Mouse (Mus musculus): ENCODE data around the gene Gm20721. TPM values are rescaled to one million over a fixed set of nuclear protein-coding genes. Genes with fewer than 3 reads are reported as not detected.

Gm20721 gene
- polyA plus RNA-seq, 1 experiment from 2014 or later, result 11.4 TPM

DNA sequence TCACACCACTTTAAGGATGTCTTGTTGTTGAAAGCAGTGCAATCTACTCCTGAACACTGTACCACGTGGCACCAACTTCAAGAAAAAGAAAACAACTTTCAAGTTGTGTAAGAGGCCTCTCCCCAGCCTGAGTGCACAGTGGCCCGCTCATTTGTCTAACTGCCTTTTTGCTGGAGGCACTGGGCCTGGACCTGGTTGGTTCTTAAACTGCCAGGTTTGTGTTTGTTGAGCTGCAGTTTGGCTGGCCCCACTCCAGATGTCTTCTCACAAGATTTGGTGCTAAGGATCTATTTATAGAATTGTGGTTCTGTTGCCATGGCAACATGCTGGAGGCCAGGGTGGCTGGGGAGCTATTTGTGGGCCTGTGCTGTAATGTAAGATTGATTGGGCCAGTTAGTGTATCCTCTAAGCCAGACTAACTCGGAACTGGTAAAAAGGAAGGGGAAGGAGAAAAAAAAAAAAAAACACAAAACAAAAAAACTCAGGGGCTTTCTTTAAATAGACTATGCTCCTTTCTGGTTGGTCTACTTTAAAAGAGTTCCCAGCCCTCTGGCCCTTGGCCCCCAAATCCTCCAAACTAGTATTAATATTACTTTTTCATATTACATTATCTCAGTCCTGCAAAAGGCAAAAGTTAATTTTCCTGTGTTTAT is 2.4 kb downstream of the Gm20721 start:
- H3K9ac ChIP-seq (replicated peaks; ENCODE audit: low read depth, low read length), result no peak overlapping the region
- peaks cover 28% of the 10 kb centered on the region for H3K4me1 ChIP-seq (replicated peaks; ENCODE audit: control insufficient read depth, insufficient read depth, low read length)
- H3K27ac ChIP-seq (ENCODE audit: low read length), result peak overlapping the region; percentile 51
- peaks cover 24% of the 10 kb centered on the region for H3K36me3 ChIP-seq (ENCODE audit: control insufficient read depth, insufficient read depth)
- peak; percentile 82 for ATAC-seq
- H3K4me2 ChIP-seq (ENCODE audit: low read length), result peak overlapping the region; percentile 4
- H3K27me3 ChIP-seq (replicated peaks; ENCODE audit: control insufficient read depth, insufficient read depth, low read length), result no peaks in the 10 kb centered on the region
- H3K9me3 ChIP-seq (ENCODE audit: control insufficient read depth, low read length), result no peaks in the 10 kb centered on the region
- WGBS, result 6% methylated on average over 3 of the region's 3 CpGs
- no peak overlapping the region for H3K4me3 ChIP-seq (replicated peaks; ENCODE audit: low read length)

DNA sequence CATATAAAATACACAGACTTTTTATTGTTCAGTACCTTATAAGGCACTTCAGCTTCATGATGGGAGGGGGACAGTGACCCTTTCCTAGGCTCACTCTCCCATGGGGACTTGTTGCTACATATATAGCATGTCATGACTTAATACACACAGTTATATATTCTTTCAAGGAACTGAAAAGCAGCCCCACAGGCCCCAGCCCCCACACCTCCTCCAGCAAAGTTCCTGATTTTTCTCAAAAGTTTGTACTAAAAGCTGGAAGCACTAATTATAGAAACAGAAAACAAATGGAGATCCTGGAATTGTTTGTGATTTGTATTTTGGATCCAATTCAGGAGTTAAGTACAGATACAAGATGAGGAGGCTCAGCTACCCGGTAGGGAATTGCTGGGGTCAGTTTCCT is 2.9 kb downstream of the Gm20721 start:
- ATAC-seq, result no peak
- Histone ChIP-seq H3K9me3 (ENCODE audit: control insufficient read depth, low read length) (no peaks in the 10 kb centered on the region), H3K27me3 (replicated peaks; ENCODE audit: control insufficient read depth, insufficient read depth, low read length) (no peaks in the 10 kb centered on the region), H3K4me2 (ENCODE audit: low read length) (peak overlapping the region; percentile 4; the same call in 1 of the 2 replicates), H3K36me3 (ENCODE audit: control insufficient read depth, insufficient read depth) (peaks cover 24% of the 10 kb centered on the region), H3K4me3 (replicated peaks; ENCODE audit: low read length) (no peak overlapping the region), H3K4me1 (replicated peaks; ENCODE audit: control insufficient read depth, insufficient read depth, low read length) (peaks cover 31% of the 10 kb centered on the region), H3K27ac (ENCODE audit: low read length) (peak overlapping the region; percentile 51), H3K9ac (replicated peaks; ENCODE audit: low read depth, low read length) (no peak overlapping the region)
- 27% methylated on average over 1 of the region's 1 CpGs for WGBS

DNA sequence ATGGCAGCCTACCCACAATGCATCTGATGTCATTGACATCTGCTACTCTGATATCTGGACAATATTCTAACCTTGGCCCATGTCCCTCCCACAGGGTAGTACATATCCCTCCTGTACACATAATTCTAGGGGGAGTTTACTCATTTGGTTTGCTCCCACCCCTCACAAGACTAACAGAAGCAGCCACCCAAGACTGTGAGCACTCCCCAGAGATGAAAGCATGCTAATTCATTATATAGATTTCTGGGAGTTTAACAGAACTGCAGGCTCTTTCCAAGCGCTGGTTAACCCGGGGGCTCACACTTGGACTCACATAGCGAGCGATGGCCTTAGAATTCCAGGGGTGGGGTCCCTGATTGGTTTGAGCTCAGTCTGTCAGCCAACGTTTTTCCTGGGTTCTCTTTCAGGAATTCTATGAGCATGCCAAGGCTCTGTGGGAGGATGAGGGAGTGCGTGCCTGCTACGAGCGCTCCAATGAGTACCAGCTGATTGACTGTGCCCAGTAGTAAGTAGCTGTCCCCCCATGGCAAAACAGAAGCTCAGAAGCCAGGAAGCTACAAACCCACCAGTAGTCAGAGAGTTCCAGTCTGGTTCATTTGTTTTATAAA is 3.6 kb downstream of the Gm20721 start:
- Histone ChIP-seq H3K27me3 (replicated peaks; ENCODE audit: control insufficient read depth, insufficient read depth, low read length) (no peaks in the 10 kb centered on the region), H3K9ac (replicated peaks; ENCODE audit: low read depth, low read length) (no peak overlapping the region), H3K4me3 (replicated peaks; ENCODE audit: low read length) (no peak overlapping the region), H3K4me1 (replicated peaks; ENCODE audit: control insufficient read depth, insufficient read depth, low read length) (peaks cover 34% of the 10 kb centered on the region), H3K27ac (ENCODE audit: low read length) (no peak overlapping the region), H3K36me3 (ENCODE audit: control insufficient read depth, insufficient read depth) (peaks cover 24% of the 10 kb centered on the region), H3K9me3 (ENCODE audit: control insufficient read depth, low read length) (no peaks in the 10 kb centered on the region), H3K4me2 (ENCODE audit: low read length) (no peak overlapping the region)
- 36% methylated on average over 8 of the region's 8 CpGs for WGBS
- ATAC-seq, result no peak

- no peak overlapping the region for H3K4me2 ChIP-seq (ENCODE audit: low read length)
- ATAC-seq, result no peak
- 93% methylated on average over 4 of the region's 4 CpGs for WGBS
- no peaks in the 10 kb centered on the region for H3K9me3 ChIP-seq (ENCODE audit: control insufficient read depth, low read length)
- peaks cover 46% of the 10 kb centered on the region for H3K4me1 ChIP-seq (replicated peaks; ENCODE audit: control insufficient read depth, insufficient read depth, low read length)
- no peak overlapping the region for H3K27ac ChIP-seq (ENCODE audit: low read length)
- H3K4me3 ChIP-seq (replicated peaks; ENCODE audit: low read length), result no peak overlapping the region
- no peaks in the 10 kb centered on the region for H3K27me3 ChIP-seq (replicated peaks; ENCODE audit: control insufficient read depth, insufficient read depth, low read length)
- no peak overlapping the region for H3K9ac ChIP-seq (replicated peaks; ENCODE audit: low read depth, low read length)
- peaks cover 13% of the 10 kb centered on the region for H3K36me3 ChIP-seq (ENCODE audit: control insufficient read depth, insufficient read depth)
These were observed 5.5 kb downstream of the Gm20721 start for GRCm38 (mm10) chr2:174340893-174341580.

DNA sequence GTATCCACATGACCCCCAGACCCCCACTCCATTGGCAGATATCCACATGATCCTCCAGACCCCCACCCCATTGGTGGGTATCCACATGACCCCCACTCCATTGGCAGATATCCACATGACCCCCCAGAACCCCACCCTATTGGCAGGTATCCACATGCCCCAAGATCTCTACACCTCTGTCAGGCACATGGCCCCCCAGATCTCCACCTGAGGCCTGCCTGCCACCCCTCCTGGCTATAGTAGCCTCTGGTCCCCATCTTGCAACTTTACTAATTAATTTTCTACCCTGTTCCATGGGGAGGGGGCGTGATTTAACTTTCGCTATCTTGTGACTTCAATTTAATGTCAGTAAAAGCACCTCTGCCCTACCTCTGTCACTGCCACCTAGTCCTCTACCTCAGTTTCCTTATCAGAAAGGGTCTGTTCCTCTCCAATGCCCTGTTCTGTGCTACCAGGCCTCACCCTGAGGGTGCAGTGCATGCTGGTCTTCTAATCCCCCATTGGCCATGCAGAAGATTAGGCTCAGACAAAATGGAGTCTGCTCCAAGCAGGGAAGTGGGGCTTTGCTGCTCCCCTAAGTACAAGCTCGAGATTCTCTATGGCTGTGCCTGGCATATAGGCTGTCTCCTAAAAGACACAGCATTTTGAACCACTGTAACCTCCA is 6.2 kb downstream of the Gm20721 start:
- ATAC-seq, result no peak
- Histone ChIP-seq H3K27ac (ENCODE audit: low read length) (no peak overlapping the region), H3K4me1 (replicated peaks; ENCODE audit: control insufficient read depth, insufficient read depth, low read length) (peaks cover 46% of the 10 kb centered on the region), H3K36me3 (ENCODE audit: control insufficient read depth, insufficient read depth) (peaks cover 6% of the 10 kb centered on the region), H3K9ac (replicated peaks; ENCODE audit: low read depth, low read length) (no peak overlapping the region), H3K4me2 (ENCODE audit: low read length) (no peak overlapping the region), H3K4me3 (replicated peaks; ENCODE audit: low read length) (no peak overlapping the region), H3K9me3 (ENCODE audit: control insufficient read depth, low read length) (no peaks in the 10 kb centered on the region), H3K27me3 (replicated peaks; ENCODE audit: control insufficient read depth, insufficient read depth, low read length) (no peaks in the 10 kb centered on the region)
- 93% methylated on average over 3 of the region's 3 CpGs for WGBS

GRCm38 (mm10) chr2:174339701-174340100 is 6.8 kb downstream of the Gm20721 start:
- Histone ChIP-seq H3K27me3 (replicated peaks; ENCODE audit: control insufficient read depth, insufficient read depth, low read length) (no peaks in the 10 kb centered on the region), H3K4me3 (replicated peaks; ENCODE audit: low read length) (no peak overlapping the region), H3K9me3 (ENCODE audit: control insufficient read depth, low read length) (no peaks in the 10 kb centered on the region), H3K4me1 (replicated peaks; ENCODE audit: control insufficient read depth, insufficient read depth, low read length) (peaks cover 45% of the 10 kb centered on the region), H3K9ac (replicated peaks; ENCODE audit: low read depth, low read length) (no peak overlapping the region), H3K27ac (ENCODE audit: low read length) (no peak overlapping the region), H3K36me3 (ENCODE audit: control insufficient read depth, insufficient read depth) (no peaks in the 10 kb centered on the region), H3K4me2 (ENCODE audit: low read length) (no peak overlapping the region)
- ATAC-seq, result no peak
- WGBS, result 100% methylated on average over 1 of the region's 1 CpGs

DNA sequence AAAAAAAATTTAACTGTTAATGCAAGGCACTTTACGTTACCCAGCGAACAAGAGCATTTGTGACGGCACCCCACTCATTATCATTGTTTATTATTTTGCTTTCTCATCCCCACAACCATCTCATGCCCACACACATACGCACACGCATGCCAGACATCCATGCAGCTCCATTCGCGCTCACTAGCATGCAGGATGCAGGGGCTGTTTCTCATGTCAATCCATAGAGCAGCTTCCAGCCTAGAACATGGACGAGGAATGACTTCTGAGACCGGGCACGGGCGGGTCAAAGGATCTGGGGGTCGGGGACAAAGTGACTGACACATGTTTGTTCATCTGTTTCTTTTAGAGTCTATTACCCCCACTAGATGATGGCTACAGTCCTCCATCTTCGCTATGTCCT is 9.2 kb downstream of the Gm20721 start:
- no peak for ATAC-seq
- Histone ChIP-seq H3K4me1 (replicated peaks; ENCODE audit: control insufficient read depth, insufficient read depth, low read length) (peaks cover 45% of the 10 kb centered on the region), H3K27ac (ENCODE audit: low read length) (no peak overlapping the region), H3K36me3 (ENCODE audit: control insufficient read depth, insufficient read depth) (no peaks in the 10 kb centered on the region), H3K9me3 (ENCODE audit: control insufficient read depth, low read length) (no peaks in the 10 kb centered on the region), H3K27me3 (replicated peaks; ENCODE audit: control insufficient read depth, insufficient read depth, low read length) (no peaks in the 10 kb centered on the region), H3K9ac (replicated peaks; ENCODE audit: low read depth, low read length) (no peak overlapping the region), H3K4me3 (replicated peaks; ENCODE audit: low read length) (no peak overlapping the region), H3K4me2 (ENCODE audit: low read length) (no peak overlapping the region)
- WGBS, result 87% methylated on average over 13 of the region's 13 CpGs

DNA sequence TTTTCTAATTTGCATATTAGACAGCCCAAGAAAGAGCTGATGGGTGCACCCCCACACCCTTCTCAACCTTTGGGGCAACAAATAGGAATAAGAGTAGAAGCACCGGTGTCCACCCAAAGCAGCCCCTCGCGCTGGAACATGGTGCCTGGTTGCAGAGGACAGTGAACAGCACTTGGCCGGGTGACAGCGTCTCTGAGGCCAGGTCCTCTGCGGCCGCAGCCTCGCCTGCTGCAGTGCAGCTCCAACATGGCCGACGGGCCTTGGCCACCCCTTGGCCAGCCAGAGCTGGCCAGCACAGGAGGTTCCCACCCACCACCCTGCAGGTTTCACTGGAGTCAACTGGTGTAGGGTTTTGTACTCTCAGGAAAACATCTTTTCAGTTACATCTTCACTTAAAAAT is 12.1 kb downstream of the Gm20721 start:
- Histone ChIP-seq H3K4me2 (ENCODE audit: low read length) (no peak overlapping the region), H3K27me3 (replicated peaks; ENCODE audit: control insufficient read depth, insufficient read depth, low read length) (no peaks in the 10 kb centered on the region), H3K27ac (ENCODE audit: low read length) (no peak overlapping the region), H3K4me1 (replicated peaks; ENCODE audit: control insufficient read depth, insufficient read depth, low read length) (peaks cover 51% of the 10 kb centered on the region), H3K9me3 (ENCODE audit: control insufficient read depth, low read length) (no peaks in the 10 kb centered on the region), H3K36me3 (ENCODE audit: control insufficient read depth, insufficient read depth) (no peaks in the 10 kb centered on the region), H3K4me3 (replicated peaks; ENCODE audit: low read length) (no peak overlapping the region), H3K9ac (replicated peaks; ENCODE audit: low read depth, low read length) (no peak overlapping the region)
- ATAC-seq, result no peak
- 73% methylated on average over 10 of the region's 10 CpGs for WGBS

- no peak overlapping the region for H3K27ac ChIP-seq (ENCODE audit: low read length)
- peaks cover 54% of the 10 kb centered on the region for H3K4me1 ChIP-seq (replicated peaks; ENCODE audit: control insufficient read depth, insufficient read depth, low read length)
- peak overlapping the region; percentile 8; the same call in 1 of the 2 replicates for H3K4me2 ChIP-seq (ENCODE audit: low read length)
- no peaks in the 10 kb centered on the region for H3K27me3 ChIP-seq (replicated peaks; ENCODE audit: control insufficient read depth, insufficient read depth, low read length)
- no peak for ATAC-seq
- no peak overlapping the region for H3K9ac ChIP-seq (replicated peaks; ENCODE audit: low read depth, low read length)
- H3K9me3 ChIP-seq (ENCODE audit: control insufficient read depth, low read length), result no peaks in the 10 kb centered on the region
- no peak overlapping the region for H3K4me3 ChIP-seq (replicated peaks; ENCODE audit: low read length)
- WGBS, result 45% methylated on average over 7 of the region's 7 CpGs
- H3K36me3 ChIP-seq (ENCODE audit: control insufficient read depth, insufficient read depth), result no peaks in the 10 kb centered on the region
These were observed 13.1 kb downstream of the Gm20721 start for GRCm38 (mm10) chr2:174333239-174333890.
